Mouse (Mus musculus) stomach, embryonic 14.5 days (tissue): ENCODE data around the gene Rprd1b. TPM values are rescaled to one million over a fixed set of nuclear protein-coding genes. Genes with fewer than 3 reads are reported as not detected.

Experiments
- ATAC-seq: fragments of 200-750 bp; cut with Nextera tagmentation; 2 replicates; pipeline ENCODE4 v1.8.0; 2017; ENCODE audit warnings: low read depth, moderate TSS enrichment; ENCODE audit not compliant: insufficient number of reproducible peaks, insufficient read depth, low FRiP score
- H3K27ac ChIP-seq: fragments of 300-500 bp; sonication (generic); 2 replicates; pipeline ENCODE4 v1.5.1; 2014; ENCODE audit warnings: mild to moderate bottlenecking, low read length, moderate library complexity, mixed read lengths
- H3K27me3 ChIP-seq: fragments of 300-500 bp; sonication (generic); 2 replicates; pipeline ENCODE4 v1.6.1; 2014; ENCODE audit warnings: low read length, control low read depth, mixed read lengths; ENCODE audit not compliant: control insufficient read depth, insufficient read depth
- H3K36me3 ChIP-seq: fragments of 300-500 bp; sonication (generic); 2 replicates; pipeline ENCODE4 v1.6.1; 2014; ENCODE audit warnings: mild to moderate bottlenecking, control low read depth, low read length, moderate library complexity, mixed read lengths; ENCODE audit not compliant: control insufficient read depth, insufficient read depth
- H3K4me1 ChIP-seq: fragments of 300-500 bp; sonication (generic); 2 replicates; pipeline ENCODE4 v1.6.1; 2014; ENCODE audit warnings: low read length, control low read depth, mixed read lengths; ENCODE audit not compliant: control insufficient read depth, insufficient read depth
- H3K4me2 ChIP-seq: fragments of 300-500 bp; sonication (generic); replicated peaks from 2 replicates; pipeline ENCODE4 v1.6.1; 2014; ENCODE audit warnings: low read depth, low read length, control low read depth
- H3K4me3 ChIP-seq: fragments of 300-500 bp; sonication (generic); 2 replicates; pipeline ENCODE4 v1.5.1; 2014; ENCODE audit warnings: low read depth, low read length, control low read depth
- H3K9ac ChIP-seq: fragments of 300-500 bp; sonication (generic); replicated peaks from 2 replicates; pipeline ENCODE4 v1.6.1; 2014; ENCODE audit warnings: low read depth, mild to moderate bottlenecking, control low read depth, low read length, moderate library complexity, mixed read lengths
- H3K9me3 ChIP-seq: fragments of 300-500 bp; sonication (generic); 2 replicates; pipeline ENCODE4 v1.6.1; 2016; ENCODE audit warnings: low read depth, low read length, control low read depth; ENCODE audit not compliant: control insufficient read depth
- WGBS: fragments of 180-500 bp; shearing (Covaris S2); extraction: QIAGEN DNeasy Blood & Tissue Kit; methylation state at CpG from one replicate; pipeline ENCODE4 v1.1.7; 2014; 5-methylcytosine and 5-hydroxymethylcytosine counted together
- polyA plus RNA-seq: library from polyadenylated mRNA; unstranded; fragments of >200 nt; fragmentation: Nextera tagmentation; extraction: Ambion mirVana; gene quantifications from 2 replicates; pipeline ENCODE4 v1.2.1, GENCODE M21; 2014

Gene Rprd1b
- polyA plus RNA-seq, 1 experiment from 2014 or later = 57.0 TPM

GRCm38 (mm10) chr2:158141690-158142440, 113.6 kb downstream of the Rprd1b start:
- Histone ChIP-seq H3K9me3 (no peaks in the 10 kb centered on the region), H3K27ac (no peak overlapping the region), H3K4me3 (no peak overlapping the region), H3K9ac (no peak overlapping the region), H3K4me2 (no peak overlapping the region), H3K27me3 (no peaks in the 10 kb centered on the region), H3K4me1 (peaks cover 38% of the 10 kb centered on the region), H3K36me3 (peaks cover 9% of the 10 kb centered on the region)
- peak; percentile 64 for ATAC-seq
- WGBS = 70% methylated on average over 7 of the region's 7 CpGs

- Histone ChIP-seq H3K27ac (no peak overlapping the region), H3K4me1 (peaks cover 38% of the 10 kb centered on the region), H3K36me3 (peaks cover 9% of the 10 kb centered on the region), H3K27me3 (no peaks in the 10 kb centered on the region), H3K4me3 (no peak overlapping the region), H3K4me2 (peak overlapping the region; percentile 21), H3K9me3 (no peaks in the 10 kb centered on the region), H3K9ac (no peak overlapping the region)
- ATAC-seq = no peak
- 79% methylated on average over 18 of the region's 18 CpGs for WGBS
These were observed 114.7 kb downstream of the Rprd1b start for GRCm38 (mm10) chr2:158142981-158143380.

- Histone ChIP-seq H3K27me3 (no peaks in the 10 kb centered on the region), H3K27ac (0 out of 2 replicates have a peak overlapping the region, but pooled peaks have one; percentile 39), H3K9ac (no peak overlapping the region), H3K4me1 (peaks cover 38% of the 10 kb centered on the region), H3K36me3 (peaks cover 9% of the 10 kb centered on the region), H3K4me2 (peak overlapping the region; percentile 68), H3K9me3 (no peaks in the 10 kb centered on the region), H3K4me3 (no peak overlapping the region)
- ATAC-seq = no peak
- WGBS = 55% methylated on average over 3 of the region's 3 CpGs
These were observed 115.5 kb downstream of the Rprd1b start for GRCm38 (mm10) chr2:158143816-158144215.

GRCm38 (mm10) chr2:158144263-158144662, 116.0 kb downstream of the Rprd1b start:
- peak overlapping the region; percentile 3; the same call in 1 of the 2 replicates for H3K4me3 ChIP-seq
- peaks cover 40% of the 10 kb centered on the region for H3K4me1 ChIP-seq
- H3K27ac ChIP-seq = 0 out of 2 replicates have a peak overlapping the region, but pooled peaks have one; percentile 39
- H3K9ac ChIP-seq = no peak overlapping the region
- no peaks in the 10 kb centered on the region for H3K9me3 ChIP-seq
- ATAC-seq = no peak
- H3K4me2 ChIP-seq = peak overlapping the region; percentile 68
- H3K36me3 ChIP-seq = peaks cover 9% of the 10 kb centered on the region
- WGBS = 56% methylated on average over 8 of the region's 8 CpGs
- H3K27me3 ChIP-seq = no peaks in the 10 kb centered on the region

GRCm38 (mm10) chr2:158144750-158145527, 116.6 kb downstream of the Rprd1b start:
- H3K4me3 ChIP-seq = peak overlapping the region; percentile 49
- ATAC-seq = no peak
- no peak overlapping the region; the same call in 1 of the 2 replicates for H3K27ac ChIP-seq
- 75% methylated on average over 6 of the region's 6 CpGs for WGBS
- no peaks in the 10 kb centered on the region for H3K27me3 ChIP-seq
- H3K36me3 ChIP-seq = peaks cover 9% of the 10 kb centered on the region
- no peaks in the 10 kb centered on the region for H3K9me3 ChIP-seq
- H3K4me1 ChIP-seq = peaks cover 37% of the 10 kb centered on the region
- H3K9ac ChIP-seq = 0 out of 2 replicates have a peak overlapping the region, but pooled peaks have one; percentile 40
- H3K4me2 ChIP-seq = peak overlapping the region; percentile 68

GRCm38 (mm10) chr2:158145528-158146065, 117.3 kb downstream of the Rprd1b start:
- WGBS = 63% methylated on average over 5 of the region's 5 CpGs

GRCm38 (mm10) chr2:158146223-158146622, 117.9 kb downstream of the Rprd1b start, which contains the start of gene Tgm2:
Tgm2 (minus strand) TSS chr2:158146436.
- H3K9ac ChIP-seq = peak within 1 kb of the TSS; percentile 40; the same call in 1 of the 2 replicates
- peak within 1 kb of the TSS; percentile 68 for H3K4me2 ChIP-seq
- no peaks in the 10 kb centered on the region for H3K27me3 ChIP-seq
- ATAC-seq = peak; percentile 79
- H3K27ac ChIP-seq = peak within 1 kb of the TSS; percentile 15; the same call in 1 of the 2 replicates
- 2% methylated on average over 29 of the region's 33 CpGs for WGBS
- H3K9me3 ChIP-seq = peaks cover 4% of the 10 kb centered on the region; the same call in 1 of the 2 replicates
- peaks cover 34% of the 10 kb centered on the region for H3K4me1 ChIP-seq
- H3K36me3 ChIP-seq = peaks cover 6% of the 10 kb centered on the region; the same call in 1 of the 2 replicates
- H3K4me3 ChIP-seq = peak within 1 kb of the TSS; percentile 49

More at GRCm38 (mm10) chr2:158145528-158146065, 117.3 kb downstream of the Rprd1b start:
- H3K4me2 ChIP-seq = peak overlapping the region; percentile 68
- H3K4me3 ChIP-seq = peak overlapping the region; percentile 49
- H3K36me3 ChIP-seq = peaks cover 9% of the 10 kb centered on the region
- H3K27me3 ChIP-seq = no peaks in the 10 kb centered on the region
- H3K27ac ChIP-seq = peak overlapping the region; percentile 15; the same call in 1 of the 2 replicates
- ATAC-seq = no peak
- H3K9me3 ChIP-seq = no peaks in the 10 kb centered on the region
- peaks cover 36% of the 10 kb centered on the region for H3K4me1 ChIP-seq
- peak overlapping the region; percentile 40; the same call in 1 of the 2 replicates for H3K9ac ChIP-seq

GRCm38 (mm10) chr2:158146971-158147370, 118.7 kb downstream of the Rprd1b start:
- Histone ChIP-seq H3K36me3 (peaks cover 6% of the 10 kb centered on the region; the same call in 1 of the 2 replicates), H3K27ac (no peak overlapping the region), H3K4me2 (no peak overlapping the region), H3K4me1 (peaks cover 35% of the 10 kb centered on the region), H3K9ac (no peak overlapping the region), H3K27me3 (no peaks in the 10 kb centered on the region), H3K4me3 (no peak overlapping the region), H3K9me3 (peaks cover 4% of the 10 kb centered on the region; the same call in 1 of the 2 replicates)
- no peak for ATAC-seq
- WGBS = 91% methylated on average over 8 of the region's 8 CpGs
